Mouse (Mus musculus) hindbrain, embryonic 13.5 days (tissue): ENCODE measurements around the gene Fam83e. TPM values are rescaled to one million over a fixed set of nuclear protein-coding genes. Genes with fewer than 3 reads are reported as not detected.

Source experiments
- ATAC-seq: fragments of 200-750 bp; cut with Nextera tagmentation; 2 replicates; pipeline ENCODE4 v1.8.0; 2017; ENCODE audit warnings: moderate TSS enrichment; ENCODE audit not compliant: low FRiP score
- H3K27ac ChIP-seq: fragments of 300-500 bp; sonication (generic); 2 replicates; pipeline ENCODE4 v1.5.1; 2015; ENCODE audit warnings: inconsistent platforms, mild to moderate bottlenecking, moderate library complexity
- H3K27me3 ChIP-seq: fragments of 300-500 bp; sonication (generic); 2 replicates; pipeline ENCODE4 v1.6.1; 2015; ENCODE audit warnings: mild to moderate bottlenecking, inconsistent platforms
- H3K36me3 ChIP-seq: fragments of 300-500 bp; sonication (generic); 2 replicates; pipeline ENCODE4 v1.6.1; 2015; ENCODE audit warnings: mild to moderate bottlenecking, inconsistent platforms
- H3K4me1 ChIP-seq: fragments of 300-500 bp; sonication (generic); replicated peaks from 2 replicates; pipeline ENCODE4 v1.6.1; 2015; ENCODE audit warnings: inconsistent platforms
- H3K4me2 ChIP-seq: fragments of 300-500 bp; sonication (generic); 2 replicates; pipeline ENCODE4 v1.6.1; 2015; ENCODE audit warnings: inconsistent platforms, mild to moderate bottlenecking, moderate library complexity
- H3K4me3 ChIP-seq: fragments of 300-500 bp; sonication (generic); 2 replicates; pipeline ENCODE4 v1.5.1; 2015; ENCODE audit warnings: mild to moderate bottlenecking, inconsistent platforms
- H3K9ac ChIP-seq: fragments of 300-500 bp; sonication (generic); 2 replicates; pipeline ENCODE4 v1.6.1; 2015; ENCODE audit warnings: mild to moderate bottlenecking, inconsistent platforms
- H3K9me3 ChIP-seq: fragments of 300-500 bp; sonication (generic); 2 replicates; pipeline ENCODE4 v1.6.1; 2016; ENCODE audit warnings: inconsistent platforms
- WGBS: fragments of 180-500 bp; shearing (Covaris S2); methylation state at CpG from one replicate; pipeline ENCODE4 v1.1.7; 2015; 5-methylcytosine and 5-hydroxymethylcytosine counted together
- polyA plus RNA-seq: library from polyadenylated mRNA; unstranded; fragments of >200 nt; fragmentation: Nextera tagmentation; extraction: Ambion mirVana; gene quantifications from 2 replicates; pipeline ENCODE4 v1.2.1, GENCODE M21; 2015

Gene Fam83e
- polyA plus RNA-seq, 1 experiment from 2014 or later = 0.48 TPM

- Histone ChIP-seq H3K9me3 (no peaks in the 10 kb centered on the region), H3K36me3 (peaks cover 40% of the 10 kb centered on the region), H3K4me3 (no peak overlapping the region), H3K4me2 (no peak overlapping the region), H3K27ac (no peak overlapping the region), H3K27me3 (no peaks in the 10 kb centered on the region), H3K9ac (no peak overlapping the region), H3K4me1 (peaks cover 73% of the 10 kb centered on the region)
- WGBS = 93% methylated on average over 24 of the region's 24 CpGs
- ATAC-seq = no peak
Observed at GRCm38 (mm10) chr7:45711316-45712021, 9.5 kb upstream of the Fam83e start.

GRCm38 (mm10) chr7:45712022-45712757 is 8.8 kb upstream of the Fam83e start:
- ATAC-seq = no peak
- no peaks in the 10 kb centered on the region for H3K9me3 ChIP-seq
- no peak overlapping the region for H3K9ac ChIP-seq
- H3K4me1 ChIP-seq = peaks cover 73% of the 10 kb centered on the region
- no peak overlapping the region for H3K4me2 ChIP-seq
- no peak overlapping the region for H3K4me3 ChIP-seq
- H3K27me3 ChIP-seq = no peaks in the 10 kb centered on the region
- 91% methylated on average over 21 of the region's 21 CpGs for WGBS
- peaks cover 40% of the 10 kb centered on the region for H3K36me3 ChIP-seq
- H3K27ac ChIP-seq = no peak overlapping the region

- Histone ChIP-seq H3K4me1 (peaks cover 62% of the 10 kb centered on the region), H3K27ac (no peak overlapping the region), H3K27me3 (no peaks in the 10 kb centered on the region), H3K9me3 (no peaks in the 10 kb centered on the region), H3K36me3 (peaks cover 40% of the 10 kb centered on the region), H3K4me3 (no peak overlapping the region), H3K9ac (no peak overlapping the region), H3K4me2 (no peak overlapping the region)
- ATAC-seq = no peak
- whole genome bisulfite sequencing = 93% methylated on average over 16 of the region's 16 CpGs
Observed at GRCm38 (mm10) chr7:45713396-45713795, 7.6 kb upstream of the Fam83e start.

- H3K4me2 ChIP-seq = peak overlapping the region; percentile 94
- peak overlapping the region; percentile 86 for H3K4me3 ChIP-seq
- no peaks in the 10 kb centered on the region for H3K27me3 ChIP-seq
- 75% methylated on average over 6 of the region's 6 CpGs for WGBS
- no peak overlapping the region for H3K27ac ChIP-seq
- H3K9ac ChIP-seq = peak overlapping the region; percentile 85
- peaks cover 40% of the 10 kb centered on the region for H3K36me3 ChIP-seq
- H3K4me1 ChIP-seq = peaks cover 62% of the 10 kb centered on the region
- no peak for ATAC-seq
- H3K9me3 ChIP-seq = no peaks in the 10 kb centered on the region
Observed at GRCm38 (mm10) chr7:45713881-45714520, 7.0 kb upstream of the Fam83e start.

DNA sequence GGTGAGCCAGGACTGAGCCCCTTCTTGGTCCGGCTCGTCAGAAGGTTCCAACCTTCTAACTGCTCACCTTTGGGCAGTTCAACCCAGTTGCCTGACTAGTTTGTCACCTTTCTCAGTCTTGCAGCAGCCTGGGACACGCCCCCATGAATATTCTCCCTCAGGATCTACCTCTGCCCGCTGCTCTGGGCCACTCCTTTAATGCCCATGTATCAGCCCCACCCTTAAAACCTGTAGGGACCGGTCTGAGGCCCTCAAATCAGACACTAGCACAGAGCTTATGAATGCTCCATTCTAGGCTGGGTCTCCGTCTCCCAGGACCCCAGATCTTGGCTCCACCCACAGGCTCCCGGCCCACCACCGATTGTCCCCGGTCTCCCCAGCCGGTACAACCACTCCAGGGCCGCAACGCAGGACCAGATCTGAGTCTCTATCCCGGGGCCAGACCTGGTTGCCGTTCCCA is 6.4 kb upstream of the Fam83e start:
- WGBS = 11% methylated on average over 14 of the region's 14 CpGs
- Histone ChIP-seq H3K36me3 (peaks cover 46% of the 10 kb centered on the region), H3K27ac (peak overlapping the region; percentile 77; the same call in 1 of the 2 replicates), H3K9ac (peak overlapping the region; percentile 85), H3K27me3 (no peaks in the 10 kb centered on the region), H3K4me1 (peaks cover 62% of the 10 kb centered on the region), H3K4me2 (peak overlapping the region; percentile 94), H3K9me3 (no peaks in the 10 kb centered on the region), H3K4me3 (peak overlapping the region; percentile 86)
- ATAC-seq = peak; percentile 58

GRCm38 (mm10) chr7:45715090-45715708 is 5.8 kb upstream of the Fam83e start, which contains the start of gene Rpl18:
Gene Rpl18 (plus strand): TSS chr7:45715457.
- 7% methylated on average over 34 of the region's 34 CpGs for WGBS
- H3K4me2 ChIP-seq = peak within 1 kb of the TSS; percentile 94
- peak; percentile 92 for ATAC-seq
- H3K27ac ChIP-seq = peak within 1 kb of the TSS; percentile 78
- H3K27me3 ChIP-seq = no peaks in the 10 kb centered on the region
- H3K9ac ChIP-seq = peak within 1 kb of the TSS; percentile 85
- H3K4me3 ChIP-seq = peak within 1 kb of the TSS; percentile 86
- H3K4me1 ChIP-seq = peaks cover 61% of the 10 kb centered on the region
- peaks cover 46% of the 10 kb centered on the region for H3K36me3 ChIP-seq
- no peaks in the 10 kb centered on the region for H3K9me3 ChIP-seq

DNA sequence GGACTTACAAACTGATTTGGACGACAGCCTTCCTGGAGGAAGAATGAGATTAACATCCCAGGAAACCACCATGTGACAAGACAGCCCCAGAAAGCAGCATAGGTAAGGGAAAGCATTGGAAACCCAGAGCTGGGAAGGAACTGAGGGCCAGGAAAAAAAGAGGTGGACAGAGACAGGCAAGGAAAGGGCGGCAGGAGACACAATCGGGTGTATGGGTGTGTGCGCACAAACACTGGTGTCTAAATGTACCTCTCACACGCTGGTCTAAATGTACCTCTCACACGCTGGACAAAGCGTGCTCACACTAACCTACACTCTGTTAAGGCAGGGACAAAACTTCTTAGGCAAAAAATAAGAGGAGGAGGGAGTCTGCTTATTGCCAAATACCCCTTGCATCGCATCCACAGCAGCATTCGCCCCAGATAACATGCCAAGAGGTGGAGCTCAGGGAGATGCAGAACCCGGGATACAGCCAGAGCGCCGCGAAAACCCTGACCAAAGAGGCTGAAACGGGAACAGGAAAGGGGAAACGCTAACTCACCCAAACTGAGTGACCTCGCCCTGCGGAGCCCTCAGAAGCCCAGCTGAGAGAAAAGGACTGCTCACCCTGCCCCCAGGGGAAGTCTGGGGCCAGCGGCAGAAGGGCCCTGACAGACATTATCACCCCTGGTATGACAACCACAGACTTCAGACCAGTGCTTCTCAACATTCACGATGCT is 5.1 kb upstream of the Fam83e start:
- Histone ChIP-seq H3K36me3 (peaks cover 46% of the 10 kb centered on the region), H3K27ac (peak overlapping the region; percentile 78), H3K9me3 (no peaks in the 10 kb centered on the region), H3K4me2 (peak overlapping the region; percentile 94), H3K4me1 (peaks cover 56% of the 10 kb centered on the region), H3K4me3 (peak overlapping the region; percentile 86), H3K9ac (peak overlapping the region; percentile 81), H3K27me3 (no peaks in the 10 kb centered on the region)
- WGBS = 85% methylated on average over 19 of the region's 19 CpGs
- ATAC-seq = no peak

DNA sequence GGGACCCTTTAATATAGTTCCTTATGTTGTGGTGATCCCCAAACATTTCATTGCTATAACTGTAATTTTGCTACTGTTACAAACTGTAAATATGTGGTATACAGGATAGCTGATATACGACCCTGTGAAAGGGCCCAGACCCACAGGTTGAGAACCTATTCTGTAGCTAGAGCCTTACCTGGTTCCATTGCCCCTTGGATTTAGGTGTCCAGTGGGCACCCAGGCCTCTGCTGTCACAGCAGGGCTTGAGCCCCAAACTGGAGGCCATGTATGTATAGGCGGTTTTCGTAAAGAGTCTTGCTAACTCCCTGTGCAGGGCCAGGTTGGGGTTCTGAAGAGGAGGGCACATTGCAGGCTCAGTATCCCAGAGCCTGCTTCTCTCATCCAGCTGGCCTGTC is 4.6 kb upstream of the Fam83e start:
- Histone ChIP-seq H3K9ac (peak overlapping the region; percentile 81), H3K4me2 (peak overlapping the region; percentile 94), H3K36me3 (peaks cover 46% of the 10 kb centered on the region), H3K27me3 (no peaks in the 10 kb centered on the region), H3K4me1 (peaks cover 62% of the 10 kb centered on the region), H3K4me3 (peak overlapping the region; percentile 86), H3K9me3 (no peaks in the 10 kb centered on the region), H3K27ac (no peak overlapping the region)
- no peak for ATAC-seq
- 91% methylated on average over 3 of the region's 3 CpGs for WGBS

DNA sequence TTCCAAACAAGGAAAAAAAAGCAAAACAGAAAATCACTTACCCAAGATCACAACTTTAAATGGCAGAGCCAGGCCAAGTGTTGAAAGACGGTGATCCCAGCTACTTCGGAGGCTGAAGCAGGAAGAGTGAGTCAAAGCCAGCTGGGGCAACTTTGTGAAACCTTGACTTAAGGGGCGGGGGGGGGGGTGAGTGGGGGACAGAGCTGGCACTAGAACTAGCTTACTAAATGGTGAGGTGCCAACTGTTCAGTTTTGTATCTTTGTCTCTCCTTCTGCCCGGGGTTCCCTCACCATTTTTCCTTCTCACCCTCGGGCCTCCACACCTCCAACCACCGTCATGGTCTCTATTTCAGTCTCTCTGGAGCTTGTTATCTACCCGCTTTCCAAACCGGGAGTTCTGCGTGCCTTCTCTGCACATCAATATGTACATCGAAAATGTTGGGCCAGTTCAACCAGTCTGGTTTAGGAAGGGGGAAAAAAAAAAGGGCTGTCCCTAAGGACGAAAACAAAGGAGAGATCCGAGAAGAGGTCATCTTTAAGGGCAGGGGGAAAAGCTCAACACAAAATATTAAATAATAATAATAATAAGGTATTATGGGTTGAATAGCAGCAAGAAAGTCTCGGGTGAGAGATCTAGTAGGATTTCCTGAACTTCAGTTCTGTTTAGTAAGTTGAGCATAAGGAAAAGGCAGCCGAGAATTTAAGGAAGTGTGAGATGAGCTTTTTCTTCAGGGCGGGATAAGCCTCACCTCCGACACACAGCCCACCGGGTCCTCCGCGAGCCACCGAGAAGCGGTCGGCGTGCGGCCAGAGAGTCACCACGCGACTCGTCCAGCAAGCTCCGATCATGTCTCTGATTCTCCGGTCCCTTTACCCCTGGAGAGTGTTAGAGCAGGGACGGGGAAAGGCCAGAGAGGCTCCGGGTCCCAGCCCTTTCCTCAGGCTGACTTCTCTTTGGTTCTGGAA is 3.8 kb upstream of the Fam83e start:
- Histone ChIP-seq H3K36me3 (peaks cover 46% of the 10 kb centered on the region), H3K9ac (peak overlapping the region; percentile 81), H3K27ac (peak overlapping the region; percentile 90), H3K4me2 (peak overlapping the region; percentile 94), H3K4me1 (peaks cover 69% of the 10 kb centered on the region), H3K27me3 (no peaks in the 10 kb centered on the region), H3K4me3 (peak overlapping the region; percentile 86), H3K9me3 (no peaks in the 10 kb centered on the region)
- 10% methylated on average over 31 of the region's 31 CpGs for WGBS
- peak; percentile 21 for ATAC-seq

DNA sequence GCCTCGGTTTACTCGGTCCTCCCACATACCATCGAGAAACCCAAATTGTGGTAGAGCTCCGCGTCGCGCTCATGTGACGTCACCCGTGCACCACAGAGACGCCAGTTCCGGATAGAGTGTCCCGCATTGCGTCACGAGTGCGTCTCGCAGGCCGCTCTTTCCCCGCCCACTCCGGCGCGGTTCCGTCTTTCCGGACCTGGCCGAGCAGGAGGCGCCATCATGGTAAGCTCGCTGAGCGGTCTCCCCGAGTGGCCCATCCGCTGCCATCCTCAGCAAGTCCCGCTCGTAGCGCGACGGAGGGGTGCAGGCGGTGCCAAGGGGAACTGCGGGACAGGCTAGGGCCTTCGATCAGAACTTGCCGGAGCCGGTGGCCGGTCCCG is 3.1 kb upstream of the Fam83e start, which contains the start of gene Sphk2:
TSS of gene Sphk2 (minus strand) at position 85 of the 380 bp plus-strand sequence.
- peak within 1 kb of the TSS; percentile 94 for H3K4me2 ChIP-seq
- peak within 1 kb of the TSS; percentile 96 for H3K9ac ChIP-seq
- H3K36me3 ChIP-seq = peaks cover 45% of the 10 kb centered on the region
- peak; percentile 65 for ATAC-seq
- H3K4me1 ChIP-seq = peaks cover 64% of the 10 kb centered on the region
- peak within 1 kb of the TSS; percentile 90 for H3K27ac ChIP-seq
- no peaks in the 10 kb centered on the region for H3K27me3 ChIP-seq
- peak within 1 kb of the TSS; percentile 86 for H3K4me3 ChIP-seq
- WGBS = 0% methylated on average over 41 of the region's 41 CpGs
- H3K9me3 ChIP-seq = no peaks in the 10 kb centered on the region
